Mouse (Mus musculus) Muller cell, postnatal 12 days (primary cell): ENCODE data around the gene Metrnl.
"Not testable (repeated sequence)": the region's sequence is repeated elsewhere in the genome, so short reads cannot be mapped to it uniquely, and the experiment has no call there.

ENCODE experiments used
- DNase-seq: peaks from one replicate; pipeline ENCODE4 v3.0.0-alpha.2; 2015; ENCODE audit errors: inconsistent ontology term

The Metrnl gene

GRCm38 (mm10) chr11:121701244-121701643 is at the start of gene Metrnl:
TSS of gene Metrnl (plus strand) at chr11:121701544.
- no peak for DNase-seq

GRCm38 (mm10) chr11:121651556-121651955 is 49.8 kb upstream of the Metrnl start:
- no peak for DNase-seq

- DNase-seq = no peak
These were observed 49.4 kb upstream of the Metrnl start for GRCm38 (mm10) chr11:121651983-121652382.

- no peak for DNase-seq
These were observed 48.6 kb upstream of the Metrnl start for GRCm38 (mm10) chr11:121652547-121653305.

- DNase-seq = no peak
These were observed 47.7 kb upstream of the Metrnl start for GRCm38 (mm10) chr11:121653631-121654030.

GRCm38 (mm10) chr11:121654406-121654945 is 46.9 kb upstream of the Metrnl start:
- DNase-seq = no peak

GRCm38 (mm10) chr11:121655166-121655806 is 46.1 kb upstream of the Metrnl start:
- DNase-seq = no peak

GRCm38 (mm10) chr11:121655807-121656511 is 45.4 kb upstream of the Metrnl start:
- DNase-seq = no peak

GRCm38 (mm10) chr11:121658151-121658550 is 43.2 kb upstream of the Metrnl start:
- DNase-seq = no peak

GRCm38 (mm10) chr11:121660604-121661003 is 40.7 kb upstream of the Metrnl start:
- not testable (repeated sequence) for DNase-seq

- no peak for DNase-seq
These were observed 40.2 kb upstream of the Metrnl start for GRCm38 (mm10) chr11:121661116-121661515.

GRCm38 (mm10) chr11:121667541-121667940 is 33.8 kb upstream of the Metrnl start:
- no peak for DNase-seq

- DNase-seq = no peak
These were observed 32.6 kb upstream of the Metrnl start for GRCm38 (mm10) chr11:121668776-121669175.

- DNase-seq = no peak
These were observed 30.4 kb upstream of the Metrnl start for GRCm38 (mm10) chr11:121670926-121671325.

- DNase-seq = no peak
These were observed 28.9 kb upstream of the Metrnl start for GRCm38 (mm10) chr11:121672312-121672989.

GRCm38 (mm10) chr11:121672990-121673572 is 28.3 kb upstream of the Metrnl start, which contains the start of gene B3gntl1:
TSS of gene B3gntl1 (minus strand) at chr11:121673153.
- peak; percentile 99 for DNase-seq

GRCm38 (mm10) chr11:121673629-121674028 is 27.7 kb upstream of the Metrnl start:
- DNase-seq = no peak

- no peak for DNase-seq
These were observed 24.5 kb upstream of the Metrnl start for GRCm38 (mm10) chr11:121676836-121677235.

- DNase-seq = no peak
These were observed 21.8 kb upstream of the Metrnl start for GRCm38 (mm10) chr11:121679581-121679980.

- no peak for DNase-seq
These were observed 20.6 kb upstream of the Metrnl start for GRCm38 (mm10) chr11:121680750-121681149.

GRCm38 (mm10) chr11:121683243-121683642 is 18.1 kb upstream of the Metrnl start:
- DNase-seq = no peak
